Mouse (Mus musculus) stomach, embryonic 14.5 days (tissue): Measurements from ENCODE around the gene Tm9sf2. TPM values are rescaled to one million over a fixed set of nuclear protein-coding genes. Genes with fewer than 3 reads are reported as not detected.

Experiments
- ATAC-seq: fragments of 200-750 bp; cut with Nextera tagmentation; 2 replicates; pipeline ENCODE4 v1.8.0; 2017; ENCODE audit warnings: low read depth, moderate TSS enrichment; ENCODE audit not compliant: insufficient number of reproducible peaks, insufficient read depth, low FRiP score
- H3K27ac ChIP-seq: fragments of 300-500 bp; sonication (generic); 2 replicates; pipeline ENCODE4 v1.5.1; 2014; ENCODE audit warnings: mild to moderate bottlenecking, low read length, moderate library complexity, mixed read lengths
- H3K27me3 ChIP-seq: fragments of 300-500 bp; sonication (generic); 2 replicates; pipeline ENCODE4 v1.6.1; 2014; ENCODE audit warnings: low read length, control low read depth, mixed read lengths; ENCODE audit not compliant: control insufficient read depth, insufficient read depth
- H3K36me3 ChIP-seq: fragments of 300-500 bp; sonication (generic); 2 replicates; pipeline ENCODE4 v1.6.1; 2014; ENCODE audit warnings: mild to moderate bottlenecking, control low read depth, low read length, moderate library complexity, mixed read lengths; ENCODE audit not compliant: control insufficient read depth, insufficient read depth
- H3K4me1 ChIP-seq: fragments of 300-500 bp; sonication (generic); 2 replicates; pipeline ENCODE4 v1.6.1; 2014; ENCODE audit warnings: low read length, control low read depth, mixed read lengths; ENCODE audit not compliant: control insufficient read depth, insufficient read depth
- H3K4me2 ChIP-seq: fragments of 300-500 bp; sonication (generic); replicated peaks from 2 replicates; pipeline ENCODE4 v1.6.1; 2014; ENCODE audit warnings: low read depth, low read length, control low read depth
- H3K4me3 ChIP-seq: fragments of 300-500 bp; sonication (generic); 2 replicates; pipeline ENCODE4 v1.5.1; 2014; ENCODE audit warnings: low read depth, low read length, control low read depth
- H3K9ac ChIP-seq: fragments of 300-500 bp; sonication (generic); replicated peaks from 2 replicates; pipeline ENCODE4 v1.6.1; 2014; ENCODE audit warnings: low read depth, mild to moderate bottlenecking, control low read depth, low read length, moderate library complexity, mixed read lengths
- H3K9me3 ChIP-seq: fragments of 300-500 bp; sonication (generic); 2 replicates; pipeline ENCODE4 v1.6.1; 2016; ENCODE audit warnings: low read depth, low read length, control low read depth; ENCODE audit not compliant: control insufficient read depth
- WGBS: fragments of 180-500 bp; shearing (Covaris S2); extraction: QIAGEN DNeasy Blood & Tissue Kit; methylation state at CpG from one replicate; pipeline ENCODE4 v1.1.7; 2014; 5-methylcytosine and 5-hydroxymethylcytosine counted together
- polyA plus RNA-seq: library from polyadenylated mRNA; unstranded; fragments of >200 nt; fragmentation: Nextera tagmentation; extraction: Ambion mirVana; gene quantifications from 2 replicates; pipeline ENCODE4 v1.2.1, GENCODE M21; 2014

The Tm9sf2 gene
- polyA plus RNA-seq, 1 experiment from 2014 or later, result 166 TPM

GRCm38 (mm10) chr14:122170202-122170781 is 63.5 kb downstream of the Tm9sf2 start:
- H3K4me1 ChIP-seq, result 0 out of 2 replicates have a peak, but pooled peaks cover 4% of the 10 kb centered on the region
- no peaks in the 10 kb centered on the region for H3K9me3 ChIP-seq
- no peaks in the 10 kb centered on the region for H3K36me3 ChIP-seq
- WGBS, result 61% methylated on average over 7 of the region's 7 CpGs
- H3K27ac ChIP-seq, result no peak overlapping the region
- ATAC-seq, result no peak
- no peak overlapping the region for H3K9ac ChIP-seq
- H3K4me2 ChIP-seq, result no peak overlapping the region
- H3K4me3 ChIP-seq, result no peak overlapping the region
- H3K27me3 ChIP-seq, result no peaks in the 10 kb centered on the region

- no peak for ATAC-seq
- WGBS, result 72% methylated on average over 7 of the region's 7 CpGs
- H3K4me1 ChIP-seq, result 0 out of 2 replicates have a peak, but pooled peaks cover 4% of the 10 kb centered on the region
- no peak overlapping the region for H3K9ac ChIP-seq
- no peak overlapping the region for H3K4me2 ChIP-seq
- no peak overlapping the region for H3K27ac ChIP-seq
- H3K9me3 ChIP-seq, result no peaks in the 10 kb centered on the region
- no peaks in the 10 kb centered on the region for H3K27me3 ChIP-seq
- H3K36me3 ChIP-seq, result no peaks in the 10 kb centered on the region
- no peak overlapping the region for H3K4me3 ChIP-seq
These were observed 64.2 kb downstream of the Tm9sf2 start for GRCm38 (mm10) chr14:122171031-122171430.

GRCm38 (mm10) chr14:122176263-122176798 is 69.5 kb downstream of the Tm9sf2 start:
- no peak overlapping the region for H3K4me2 ChIP-seq
- no peaks in the 10 kb centered on the region for H3K9me3 ChIP-seq
- H3K4me3 ChIP-seq, result no peak overlapping the region
- no peaks in the 10 kb centered on the region for H3K4me1 ChIP-seq
- no peak overlapping the region for H3K9ac ChIP-seq
- no peaks in the 10 kb centered on the region for H3K27me3 ChIP-seq
- no peak for ATAC-seq
- no peak overlapping the region for H3K27ac ChIP-seq
- no peaks in the 10 kb centered on the region for H3K36me3 ChIP-seq
- WGBS, result 82% methylated on average over 14 of the region's 14 CpGs

GRCm38 (mm10) chr14:122179262-122179661 is 72.4 kb downstream of the Tm9sf2 start:
- no peak overlapping the region for H3K27ac ChIP-seq
- H3K9me3 ChIP-seq, result no peaks in the 10 kb centered on the region
- no peak overlapping the region for H3K4me3 ChIP-seq
- H3K4me1 ChIP-seq, result no peaks in the 10 kb centered on the region; the same call in 1 of the 2 replicates
- WGBS, result 66% methylated on average over 16 of the region's 16 CpGs
- no peaks in the 10 kb centered on the region for H3K27me3 ChIP-seq
- no peak overlapping the region for H3K4me2 ChIP-seq
- H3K36me3 ChIP-seq, result no peaks in the 10 kb centered on the region
- H3K9ac ChIP-seq, result no peak overlapping the region
- no peak for ATAC-seq

- H3K4me1 ChIP-seq, result no peaks in the 10 kb centered on the region; the same call in 1 of the 2 replicates
- no peaks in the 10 kb centered on the region for H3K9me3 ChIP-seq
- peak; percentile 99 for ATAC-seq
- H3K27ac ChIP-seq, result 0 out of 2 replicates have a peak within 1 kb of the TSS, but pooled peaks have one; percentile 7
- 3% methylated on average over 44 of the region's 45 CpGs for WGBS
- peak within 1 kb of the TSS; percentile 50 for H3K9ac ChIP-seq
- no peaks in the 10 kb centered on the region for H3K27me3 ChIP-seq
- H3K4me3 ChIP-seq, result peak within 1 kb of the TSS; percentile 73
- H3K36me3 ChIP-seq, result no peaks in the 10 kb centered on the region
- H3K4me2 ChIP-seq, result peak within 1 kb of the TSS; percentile 65
These were observed 74.4 kb downstream of the Tm9sf2 start, which contains the start of gene Clybl for GRCm38 (mm10) chr14:122181078-122181814. Clybl (plus strand) TSS chr14:122181704.

- no peaks in the 10 kb centered on the region for H3K9me3 ChIP-seq
- WGBS, result 2% methylated on average over 12 of the region's 12 CpGs
- H3K4me1 ChIP-seq, result no peaks in the 10 kb centered on the region; the same call in 1 of the 2 replicates
- H3K27ac ChIP-seq, result no peak overlapping the region
- peak; percentile 25; the same call in 1 of the 2 replicates for ATAC-seq
- peak overlapping the region; percentile 65 for H3K4me2 ChIP-seq
- no peaks in the 10 kb centered on the region for H3K27me3 ChIP-seq
- H3K9ac ChIP-seq, result peak overlapping the region; percentile 50
- H3K36me3 ChIP-seq, result no peaks in the 10 kb centered on the region
- H3K4me3 ChIP-seq, result peak overlapping the region; percentile 73
These were observed 74.9 kb downstream of the Tm9sf2 start for GRCm38 (mm10) chr14:122181815-122182157.

GRCm38 (mm10) chr14:122182220-122182619 is 75.4 kb downstream of the Tm9sf2 start:
- WGBS, result 62% methylated on average over 6 of the region's 6 CpGs
- no peak overlapping the region for H3K9ac ChIP-seq

GRCm38 (mm10) chr14:122183974-122184373 is 77.1 kb downstream of the Tm9sf2 start:
- Histone ChIP-seq H3K4me3 (no peak overlapping the region), H3K4me1 (no peaks in the 10 kb centered on the region; the same call in 1 of the 2 replicates), H3K36me3 (no peaks in the 10 kb centered on the region), H3K9me3 (no peaks in the 10 kb centered on the region), H3K9ac (no peak overlapping the region), H3K4me2 (no peak overlapping the region), H3K27me3 (no peaks in the 10 kb centered on the region), H3K27ac (no peak overlapping the region)
- WGBS, result 77% methylated on average over 11 of the region's 11 CpGs
- ATAC-seq, result no peak

More at GRCm38 (mm10) chr14:122182220-122182619, 75.4 kb downstream of the Tm9sf2 start:
- no peaks in the 10 kb centered on the region for H3K27me3 ChIP-seq
- no peaks in the 10 kb centered on the region; the same call in 1 of the 2 replicates for H3K4me1 ChIP-seq
- H3K9me3 ChIP-seq, result no peaks in the 10 kb centered on the region
- H3K4me3 ChIP-seq, result peak overlapping the region; percentile 73; the same call in 1 of the 2 replicates
- no peaks in the 10 kb centered on the region for H3K36me3 ChIP-seq
- H3K4me2 ChIP-seq, result peak overlapping the region; percentile 65
- ATAC-seq, result no peak
- no peak overlapping the region for H3K27ac ChIP-seq
